Mouse (Mus musculus) limb, embryonic 10.5 days (tissue): ENCODE data around the gene Ankrd55. TPM values are rescaled to one million over a fixed set of nuclear protein-coding genes. Genes with fewer than 3 reads are reported as not detected.

Experiments
- DNase-seq: peaks from one replicate; pipeline ENCODE4 v3.0.0-alpha.2; 2017; ENCODE audit warnings: low spot score
- H3K27ac ChIP-seq: fragments of 300-500 bp; sonication (generic); 2 replicates; pipeline ENCODE4 v1.5.1; 2016; ENCODE audit warnings: mild to moderate bottlenecking
- H3K27me3 ChIP-seq: fragments of 300-500 bp; sonication (generic); 2 replicates; pipeline ENCODE4 v1.6.1; 2016; ENCODE audit warnings: low read depth, mild to moderate bottlenecking; ENCODE audit not compliant: poor library complexity, severe bottlenecking
- H3K36me3 ChIP-seq: fragments of 300-500 bp; sonication (generic); 2 replicates; pipeline ENCODE4 v1.6.1; 2016; ENCODE audit warnings: mild to moderate bottlenecking, moderate library complexity
- H3K4me1 ChIP-seq: fragments of 300-500 bp; sonication (generic); 2 replicates; pipeline ENCODE4 v1.6.1; 2016
- H3K4me3 ChIP-seq: fragments of 300-500 bp; sonication (generic); 2 replicates; pipeline ENCODE4 v1.5.1; 2016; ENCODE audit warnings: mild to moderate bottlenecking, moderate library complexity
- H3K9me3 ChIP-seq: fragments of 300-500 bp; sonication (generic); replicated peaks from 2 replicates; pipeline ENCODE4 v1.6.1; 2016; ENCODE audit warnings: mild to moderate bottlenecking
- WGBS: fragments of 180-500 bp; shearing (Covaris S2); methylation state at CpG from one replicate; pipeline ENCODE4 v1.1.7; 2016; 5-methylcytosine and 5-hydroxymethylcytosine counted together
- polyA plus RNA-seq: library from polyadenylated mRNA; unstranded; fragments of >200 nt; fragmentation: Nextera tagmentation; extraction: Ambion mirVana; gene quantifications from 2 replicates; pipeline ENCODE4 v1.2.1, GENCODE M21; 2016

Gene Ankrd55
- polyA plus RNA-seq, 1 experiment from 2014 or later: 0.23 TPM

- no peaks in the 10 kb centered on the region for H3K9me3 ChIP-seq
- H3K27me3 ChIP-seq: no peaks in the 10 kb centered on the region
- 84% methylated on average over 4 of the region's 4 CpGs for WGBS
- H3K27ac ChIP-seq: no peak overlapping the region
- no peaks in the 10 kb centered on the region for H3K36me3 ChIP-seq
- DNase-seq: no peak
- H3K4me3 ChIP-seq: no peak overlapping the region
- peaks cover 17% of the 10 kb centered on the region for H3K4me1 ChIP-seq
Measured at GRCm38 (mm10) chr13:112366321-112367029, 78.2 kb downstream of the Ankrd55 start.

- Histone ChIP-seq H3K27ac (no peak overlapping the region), H3K4me3 (no peak overlapping the region), H3K9me3 (no peaks in the 10 kb centered on the region), H3K4me1 (peaks cover 9% of the 10 kb centered on the region; the same call in 1 of the 2 replicates), H3K27me3 (no peaks in the 10 kb centered on the region), H3K36me3 (no peaks in the 10 kb centered on the region)
- DNase-seq: no peak
- WGBS: 96% methylated on average over 4 of the region's 4 CpGs
Measured at GRCm38 (mm10) chr13:112371729-112372128, 83.5 kb downstream of the Ankrd55 start.

GRCm38 (mm10) chr13:112375766-112376165 is 87.5 kb downstream of the Ankrd55 start:
- H3K4me1 ChIP-seq: 0 out of 2 replicates have a peak, but pooled peaks cover 3% of the 10 kb centered on the region
- WGBS: 64% methylated on average over 8 of the region's 8 CpGs
- no peak overlapping the region for H3K4me3 ChIP-seq
- H3K27me3 ChIP-seq: no peaks in the 10 kb centered on the region
- no peak overlapping the region for H3K27ac ChIP-seq
- no peaks in the 10 kb centered on the region for H3K36me3 ChIP-seq
- no peaks in the 10 kb centered on the region for H3K9me3 ChIP-seq
- no peak for DNase-seq

GRCm38 (mm10) chr13:112378782-112379305 is 90.6 kb downstream of the Ankrd55 start:
- Histone ChIP-seq H3K4me1 (peaks cover 14% of the 10 kb centered on the region; the same call in 1 of the 2 replicates), H3K27me3 (no peaks in the 10 kb centered on the region), H3K36me3 (no peaks in the 10 kb centered on the region), H3K4me3 (no peak overlapping the region), H3K27ac (no peak overlapping the region), H3K9me3 (no peaks in the 10 kb centered on the region)
- WGBS: 83% methylated on average over 9 of the region's 9 CpGs
- DNase-seq: no peak

GRCm38 (mm10) chr13:112381476-112381875 is 93.2 kb downstream of the Ankrd55 start:
- no peaks in the 10 kb centered on the region for H3K36me3 ChIP-seq
- peaks cover 11% of the 10 kb centered on the region; the same call in 1 of the 2 replicates for H3K4me1 ChIP-seq
- no peaks in the 10 kb centered on the region for H3K9me3 ChIP-seq
- no peak overlapping the region for H3K27ac ChIP-seq
- no peak for DNase-seq
- H3K4me3 ChIP-seq: no peak overlapping the region
- no peaks in the 10 kb centered on the region for H3K27me3 ChIP-seq
- WGBS: 64% methylated on average over 2 of the region's 2 CpGs

GRCm38 (mm10) chr13:112382457-112382856 is 94.2 kb downstream of the Ankrd55 start:
- 73% methylated on average over 4 of the region's 4 CpGs for WGBS
- Histone ChIP-seq H3K27ac (0 out of 2 replicates have a peak overlapping the region, but pooled peaks have one; percentile 33), H3K9me3 (no peaks in the 10 kb centered on the region)

GRCm38 (mm10) chr13:112382956-112383355 is 94.7 kb downstream of the Ankrd55 start:
- H3K36me3 ChIP-seq: no peaks in the 10 kb centered on the region
- peaks cover 11% of the 10 kb centered on the region; the same call in 1 of the 2 replicates for H3K4me1 ChIP-seq
- H3K9me3 ChIP-seq: no peaks in the 10 kb centered on the region
- H3K27ac ChIP-seq: 0 out of 2 replicates have a peak overlapping the region, but pooled peaks have one; percentile 33
- no peaks in the 10 kb centered on the region for H3K27me3 ChIP-seq
- 84% methylated on average over 3 of the region's 3 CpGs for WGBS
- H3K4me3 ChIP-seq: no peak overlapping the region
- DNase-seq: no peak

More at GRCm38 (mm10) chr13:112382457-112382856, 94.2 kb downstream of the Ankrd55 start:
- peaks cover 11% of the 10 kb centered on the region; the same call in 1 of the 2 replicates for H3K4me1 ChIP-seq
- H3K36me3 ChIP-seq: no peaks in the 10 kb centered on the region
- no peak for DNase-seq
- H3K4me3 ChIP-seq: no peak overlapping the region
- H3K27me3 ChIP-seq: no peaks in the 10 kb centered on the region

- 88% methylated on average over 11 of the region's 11 CpGs for WGBS
- H3K4me1 ChIP-seq: peaks cover 11% of the 10 kb centered on the region; the same call in 1 of the 2 replicates
- H3K9me3 ChIP-seq: no peaks in the 10 kb centered on the region
- DNase-seq: no peak
- H3K36me3 ChIP-seq: no peaks in the 10 kb centered on the region
- H3K4me3 ChIP-seq: no peak overlapping the region
- no peaks in the 10 kb centered on the region for H3K27me3 ChIP-seq
- H3K27ac ChIP-seq: no peak overlapping the region
Measured at GRCm38 (mm10) chr13:112383941-112384659, 95.8 kb downstream of the Ankrd55 start.

- DNase-seq: no peak
- Histone ChIP-seq H3K4me1 (peaks cover 11% of the 10 kb centered on the region; the same call in 1 of the 2 replicates), H3K9me3 (no peaks in the 10 kb centered on the region), H3K4me3 (no peak overlapping the region), H3K36me3 (no peaks in the 10 kb centered on the region), H3K27ac (no peak overlapping the region), H3K27me3 (no peaks in the 10 kb centered on the region)
- WGBS: 92% methylated on average over 9 of the region's 9 CpGs
Measured at GRCm38 (mm10) chr13:112385040-112385439, 96.8 kb downstream of the Ankrd55 start.

- WGBS: 90% methylated on average over 2 of the region's 2 CpGs
- no peaks in the 10 kb centered on the region for H3K27me3 ChIP-seq
- no peaks in the 10 kb centered on the region for H3K9me3 ChIP-seq
- H3K36me3 ChIP-seq: no peaks in the 10 kb centered on the region
- DNase-seq: no peak
- no peak overlapping the region for H3K27ac ChIP-seq
- H3K4me3 ChIP-seq: no peak overlapping the region
- peaks cover 11% of the 10 kb centered on the region; the same call in 1 of the 2 replicates for H3K4me1 ChIP-seq
Measured at GRCm38 (mm10) chr13:112386494-112387075, 98.3 kb downstream of the Ankrd55 start.

GRCm38 (mm10) chr13:112387279-112387678 is 99.0 kb downstream of the Ankrd55 start:
- Histone ChIP-seq H3K27me3 (no peaks in the 10 kb centered on the region), H3K36me3 (no peaks in the 10 kb centered on the region), H3K4me1 (peaks cover 11% of the 10 kb centered on the region; the same call in 1 of the 2 replicates), H3K9me3 (no peaks in the 10 kb centered on the region), H3K27ac (no peak overlapping the region), H3K4me3 (no peak overlapping the region)
- no peak for DNase-seq
- WGBS: 86% methylated on average over 5 of the region's 5 CpGs

GRCm38 (mm10) chr13:112388176-112388575 is 99.9 kb downstream of the Ankrd55 start:
- 86% methylated on average over 3 of the region's 3 CpGs for WGBS
- no peak for DNase-seq

More at GRCm38 (mm10) chr13:112388176-112388575, 99.9 kb downstream of the Ankrd55 start:
- H3K4me3 ChIP-seq: no peak overlapping the region
- H3K27ac ChIP-seq: no peak overlapping the region
- H3K4me1 ChIP-seq: 0 out of 2 replicates have a peak, but pooled peaks cover 2% of the 10 kb centered on the region
- H3K9me3 ChIP-seq: no peaks in the 10 kb centered on the region
- H3K36me3 ChIP-seq: no peaks in the 10 kb centered on the region
- H3K27me3 ChIP-seq: no peaks in the 10 kb centered on the region
